Mouse (Mus musculus): ENCODE measurements around the gene Ilk. TPM values are rescaled to one million over a fixed set of nuclear protein-coding genes. Genes with fewer than 3 reads are reported as not detected.

Gene Ilk
- polyA plus RNA-seq, 1 experiment from 2014 or later: 103 TPM

DNA sequence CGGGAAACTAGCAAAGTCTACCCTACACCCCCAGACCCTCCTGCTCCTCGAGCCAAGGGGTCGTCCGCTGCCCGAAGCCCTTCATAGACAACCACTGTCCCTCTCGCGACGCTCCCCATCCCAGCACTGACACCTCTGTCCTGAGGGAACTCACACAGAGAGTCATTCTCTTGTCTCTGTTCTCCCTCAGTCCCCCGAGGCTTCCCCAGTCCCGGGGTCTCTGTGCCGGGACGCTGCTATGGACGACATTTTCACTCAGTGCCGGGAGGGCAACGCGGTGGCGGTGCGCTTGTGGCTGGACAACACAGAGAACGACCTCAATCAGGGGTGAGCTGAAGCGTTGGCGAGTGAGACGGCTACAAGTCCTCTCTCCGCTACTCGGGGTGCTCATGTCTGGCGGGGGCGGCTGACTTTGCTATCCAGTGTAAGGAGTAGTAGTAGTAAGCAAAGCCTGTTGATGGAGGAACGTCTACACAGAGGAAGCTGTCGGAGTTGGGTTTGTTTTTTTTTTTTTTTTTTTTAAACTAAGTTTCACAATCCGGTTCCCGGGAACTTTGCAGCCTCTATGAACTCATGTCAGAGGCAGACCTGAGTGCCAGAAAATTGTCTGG is 624 bp downstream of the Ilk start, which contains the start of gene Rrp8:
TSS of gene Rrp8 (minus strand) at position 475 of the 611 bp plus-strand sequence.
- ATAC-seq: peak; percentile 25
- Histone ChIP-seq H3K9ac (replicated peaks) (peak within 1 kb of the TSS; percentile 96), H3K4me1 (ENCODE audit: insufficient read depth) (peaks cover 22% of the 10 kb centered on the region), H3K36me3 (replicated peaks; ENCODE audit: insufficient read depth, low read length) (peaks cover 49% of the 10 kb centered on the region), H3K27ac (ENCODE audit: low read depth) (peak within 1 kb of the TSS; percentile 97), H3K4me3 (ENCODE audit: low read depth, low read length) (peak within 1 kb of the TSS; percentile 94), H3K9me3 (ENCODE audit: low read length) (no peaks in the 10 kb centered on the region), H3K4me2 (ENCODE audit: low read depth, low read length) (peak within 1 kb of the TSS; percentile 98), H3K27me3 (ENCODE audit: insufficient read depth, low read length) (no peaks in the 10 kb centered on the region)
- whole genome bisulfite sequencing (ENCODE audit: insufficient replicate concordance): under 1% methylated on average over 30 of the region's 30 CpGs
- peak; percentile 55 for DNase-seq
- no peak for TF ChIP-seq EP300 (IDR thresholded peaks at IDR 0.05; ENCODE audit: low read depth)
- no peak for TF ChIP-seq CTCF (IDR thresholded peaks at IDR 0.05; ENCODE audit: low read depth)

DNA sequence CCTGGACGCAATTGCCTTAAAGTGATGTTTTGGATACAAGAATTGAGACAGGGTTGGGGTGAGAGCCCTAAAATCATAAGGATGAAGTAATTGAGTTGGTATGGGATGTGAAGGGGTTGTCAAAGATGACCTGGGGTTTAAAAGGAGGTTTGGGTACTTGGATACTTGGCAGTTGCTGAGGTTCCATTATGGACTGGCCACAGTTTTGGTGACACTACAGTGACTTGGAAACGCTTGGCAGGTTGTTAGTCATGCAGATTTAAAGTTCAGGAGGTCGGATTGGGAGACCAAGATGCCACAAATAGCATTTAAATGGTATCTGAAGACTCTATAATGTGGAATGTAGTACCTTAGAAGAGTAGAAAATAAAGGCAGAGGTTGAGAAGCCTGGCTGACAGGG is 1.3 kb downstream of the Ilk start:
- WGBS (ENCODE audit: insufficient replicate concordance): 25% methylated on average over 3 of the region's 3 CpGs
- H3K4me1 ChIP-seq (ENCODE audit: insufficient read depth): peaks cover 22% of the 10 kb centered on the region
- DNase-seq (no peak), ATAC-seq (no peak)
- H3K9me3 ChIP-seq (ENCODE audit: low read length): no peaks in the 10 kb centered on the region
- no peak for TF ChIP-seq EP300 (IDR thresholded peaks at IDR 0.05; ENCODE audit: low read depth)
- no peak for TF ChIP-seq CTCF (IDR thresholded peaks at IDR 0.05; ENCODE audit: low read depth)
- peaks cover 49% of the 10 kb centered on the region for H3K36me3 ChIP-seq (replicated peaks; ENCODE audit: insufficient read depth, low read length)
- peak overlapping the region; percentile 98 for H3K4me2 ChIP-seq (ENCODE audit: low read depth, low read length)
- H3K4me3 ChIP-seq (ENCODE audit: low read depth, low read length): peak overlapping the region; percentile 94
- H3K9ac ChIP-seq (replicated peaks): peak overlapping the region; percentile 96
- no peaks in the 10 kb centered on the region for H3K27me3 ChIP-seq (ENCODE audit: insufficient read depth, low read length)
- H3K27ac ChIP-seq (ENCODE audit: low read depth): peak overlapping the region; percentile 97

DNA sequence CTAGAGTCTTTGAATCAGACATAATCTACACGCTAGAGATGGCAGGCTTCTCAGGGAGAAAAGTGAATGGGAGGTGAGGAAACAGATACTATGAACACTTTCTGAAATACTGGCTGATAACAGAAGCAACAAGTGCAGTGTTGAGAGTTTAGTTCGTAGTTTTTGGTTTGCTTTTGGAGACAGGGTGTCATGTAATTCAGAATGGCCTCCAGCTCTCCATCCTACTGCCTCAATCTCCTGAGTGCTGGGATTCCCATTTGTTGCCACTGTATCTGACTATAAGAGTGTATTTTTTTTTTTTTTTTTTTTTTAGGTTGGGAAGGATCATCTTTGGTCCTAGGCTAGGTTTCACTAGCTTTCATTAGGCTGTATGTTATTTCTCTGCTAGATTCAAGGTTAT is 1.9 kb downstream of the Ilk start:
- H3K4me2 ChIP-seq (ENCODE audit: low read depth, low read length): peak overlapping the region; percentile 98
- no peaks in the 10 kb centered on the region for H3K27me3 ChIP-seq (ENCODE audit: insufficient read depth, low read length)
- H3K4me1 ChIP-seq (ENCODE audit: insufficient read depth): peaks cover 27% of the 10 kb centered on the region
- peak overlapping the region; percentile 2; the same call in 1 of the 2 replicates for H3K9ac ChIP-seq (replicated peaks)
- peaks cover 43% of the 10 kb centered on the region for H3K36me3 ChIP-seq (replicated peaks; ENCODE audit: insufficient read depth, low read length)
- DNase-seq: no peak
- H3K9me3 ChIP-seq (ENCODE audit: low read length): no peaks in the 10 kb centered on the region
- WGBS (ENCODE audit: insufficient replicate concordance): 52% methylated on average over 2 of the region's 2 CpGs
- TF ChIP-seq EP300 (IDR thresholded peaks at IDR 0.05; ENCODE audit: low read depth): no peak
- H3K4me3 ChIP-seq (ENCODE audit: low read depth, low read length): peak overlapping the region; percentile 94
- ATAC-seq: no peak
- peak overlapping the region; percentile 97; the same call in 1 of the 2 replicates for H3K27ac ChIP-seq (ENCODE audit: low read depth)

DNA sequence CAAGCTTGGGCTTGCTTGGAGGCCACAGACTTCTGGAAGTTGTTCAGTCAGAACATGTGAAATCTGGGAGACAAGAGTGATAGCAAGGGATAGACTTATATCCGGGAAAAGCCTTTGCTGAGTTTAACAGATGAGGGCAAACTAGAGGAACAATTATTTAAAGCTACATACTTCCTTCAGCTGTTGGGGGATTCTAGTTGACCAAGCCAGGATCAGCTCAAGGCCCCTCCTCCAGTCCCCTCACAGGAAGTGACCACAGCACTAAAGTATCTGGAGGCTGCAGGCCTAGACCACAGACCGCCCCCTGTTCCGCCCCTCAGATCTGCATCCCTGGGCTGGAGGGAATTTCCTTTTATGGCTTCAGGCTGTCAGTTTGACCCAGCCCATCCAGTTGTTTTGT is 2.6 kb downstream of the Ilk start:
- ATAC-seq: no peak
- H3K27ac ChIP-seq (ENCODE audit: low read depth): peak overlapping the region; percentile 64
- no peaks in the 10 kb centered on the region for H3K27me3 ChIP-seq (ENCODE audit: insufficient read depth, low read length)
- peaks cover 36% of the 10 kb centered on the region for H3K36me3 ChIP-seq (replicated peaks; ENCODE audit: insufficient read depth, low read length)
- WGBS (ENCODE audit: insufficient replicate concordance): 43% methylated on average over 3 of the region's 3 CpGs
- no peaks in the 10 kb centered on the region for H3K9me3 ChIP-seq (ENCODE audit: low read length)
- H3K9ac ChIP-seq (replicated peaks): 0 out of 2 replicates have a peak overlapping the region, but pooled peaks have one; percentile 2
- H3K4me3 ChIP-seq (ENCODE audit: low read depth, low read length): peak overlapping the region; percentile 2; the same call in 1 of the 2 replicates
- TF ChIP-seq CTCF (IDR thresholded peaks at IDR 0.05; ENCODE audit: low read depth) (no peak), EP300 (IDR thresholded peaks at IDR 0.05; ENCODE audit: low read depth) (peak; percentile 27; the same call in 1 of the 2 replicates)
- DNase-seq: peak; percentile 59
- H3K4me1 ChIP-seq (ENCODE audit: insufficient read depth): peaks cover 29% of the 10 kb centered on the region
- peak overlapping the region; percentile 98 for H3K4me2 ChIP-seq (ENCODE audit: low read depth, low read length)

DNA sequence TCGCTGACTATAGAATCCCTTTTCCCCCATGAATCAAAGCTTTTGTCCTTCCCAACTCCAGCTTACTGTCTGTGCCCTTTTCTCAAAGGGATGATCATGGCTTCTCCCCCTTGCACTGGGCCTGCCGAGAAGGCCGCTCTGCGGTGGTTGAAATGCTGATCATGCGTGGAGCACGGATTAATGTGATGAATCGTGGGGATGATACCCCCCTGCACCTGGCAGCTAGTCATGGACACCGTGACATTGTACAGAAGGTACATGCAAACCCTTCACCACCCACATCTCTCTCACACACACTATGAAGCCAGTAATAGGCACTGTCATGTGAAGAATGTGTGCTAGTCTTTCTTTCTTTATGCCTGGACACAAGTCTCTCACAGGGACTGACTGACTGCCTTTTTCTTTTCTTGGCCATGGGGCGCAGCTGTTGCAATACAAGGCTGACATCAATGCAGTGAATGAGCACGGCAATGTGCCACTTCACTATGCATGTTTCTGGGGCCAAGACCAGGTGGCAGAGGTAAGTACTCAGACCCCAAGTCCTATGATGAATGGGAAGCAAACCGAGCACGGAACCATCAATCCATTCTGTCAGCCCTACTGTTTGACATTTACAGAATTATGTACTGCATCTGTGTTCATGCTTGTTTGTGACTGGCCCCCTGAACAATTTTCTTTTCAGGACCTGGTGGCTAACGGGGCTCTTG is 3.9 kb downstream of the Ilk start:
- H3K4me1 ChIP-seq (ENCODE audit: insufficient read depth): peaks cover 29% of the 10 kb centered on the region
- no peak overlapping the region for H3K4me2 ChIP-seq (ENCODE audit: low read depth, low read length)
- TF ChIP-seq EP300 (IDR thresholded peaks at IDR 0.05; ENCODE audit: low read depth) (no peak), CTCF (IDR thresholded peaks at IDR 0.05; ENCODE audit: low read depth) (no peak)
- no peaks in the 10 kb centered on the region for H3K27me3 ChIP-seq (ENCODE audit: insufficient read depth, low read length)
- no peak overlapping the region for H3K9ac ChIP-seq (replicated peaks)
- H3K27ac ChIP-seq (ENCODE audit: low read depth): no peak overlapping the region
- ATAC-seq (no peak), DNase-seq (no peak)
- 92% methylated on average over 13 of the region's 13 CpGs for WGBS (ENCODE audit: insufficient replicate concordance)
- H3K4me3 ChIP-seq (ENCODE audit: low read depth, low read length): no peak overlapping the region
- peaks cover 26% of the 10 kb centered on the region for H3K36me3 ChIP-seq (replicated peaks; ENCODE audit: insufficient read depth, low read length)
- H3K9me3 ChIP-seq (ENCODE audit: low read length): no peaks in the 10 kb centered on the region

DNA sequence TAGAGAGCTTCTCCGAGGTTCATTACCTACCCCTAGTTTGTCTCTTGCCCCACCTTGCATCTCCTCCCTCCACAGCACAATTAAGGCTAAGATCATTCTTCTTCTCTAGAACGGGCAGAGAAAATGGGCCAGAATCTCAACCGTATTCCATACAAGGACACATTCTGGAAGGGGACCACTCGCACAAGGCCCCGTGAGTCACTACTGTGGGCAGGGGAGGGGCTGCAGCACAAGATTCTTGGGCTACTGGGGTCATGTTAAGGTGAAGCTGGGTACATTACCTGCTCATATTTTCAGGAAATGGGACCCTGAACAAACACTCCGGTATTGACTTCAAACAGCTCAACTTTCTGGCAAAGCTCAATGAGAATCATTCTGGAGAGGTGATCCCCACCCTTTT is 4.5 kb downstream of the Ilk start:
- Histone ChIP-seq H3K4me2 (ENCODE audit: low read depth, low read length) (no peak overlapping the region), H3K4me3 (ENCODE audit: low read depth, low read length) (no peak overlapping the region), H3K4me1 (ENCODE audit: insufficient read depth) (peaks cover 29% of the 10 kb centered on the region), H3K9ac (replicated peaks) (no peak overlapping the region), H3K9me3 (ENCODE audit: low read length) (no peaks in the 10 kb centered on the region), H3K36me3 (replicated peaks; ENCODE audit: insufficient read depth, low read length) (peaks cover 26% of the 10 kb centered on the region), H3K27ac (ENCODE audit: low read depth) (no peak overlapping the region), H3K27me3 (ENCODE audit: insufficient read depth, low read length) (no peaks in the 10 kb centered on the region)
- no peak for DNase-seq
- TF ChIP-seq EP300 (IDR thresholded peaks at IDR 0.05; ENCODE audit: low read depth) (no peak), CTCF (IDR thresholded peaks at IDR 0.05; ENCODE audit: low read depth) (no peak)
- no peak for ATAC-seq
- 87% methylated on average over 6 of the region's 6 CpGs for WGBS (ENCODE audit: insufficient replicate concordance)

Measured in liver, postnatal 0 days (tissue).